Mouse (Mus musculus) liver, adult 2 months (tissue): Measurements from ENCODE around the gene Urgcp.

Experiments used
- CTCF ChIP-seq: fragments of 200-500 bp; IDR thresholded peaks from 2 replicates; pipeline ENCODE4 v1.5.1; 2011; ENCODE audit warnings: low read depth, low read length, control low read depth
- POLR2A ChIP-seq: fragments of 200-500 bp; IDR thresholded peaks from 2 replicates; pipeline ENCODE4 v1.6.1; 2011; ENCODE audit warnings: low read length, control low read depth; ENCODE audit not compliant: insufficient read depth; ENCODE audit errors: extremely low read depth

GRCm38 (mm10) chr11:5804174-5804573, 42.0 kb upstream of the Urgcp start:
- TF ChIP-seq CTCF (no peak), POLR2A (no peak)
